Mouse (Mus musculus) skeletal muscle tissue, postnatal 0 days (tissue): ENCODE results near the gene Nol9. TPM values are rescaled to one million over a fixed set of nuclear protein-coding genes. Genes with fewer than 3 reads are reported as not detected.

Experiments used
- polyA plus RNA-seq: library from polyadenylated mRNA; unstranded; fragments of >200 nt; fragmentation: Nextera tagmentation; extraction: Ambion mirVana; gene quantifications from 2 replicates; pipeline ENCODE4 v1.2.1, GENCODE M21; 2015

Nol9 gene
- 8.6 and 8.7 TPM in 2 replicates for polyA plus RNA-seq

DNA sequence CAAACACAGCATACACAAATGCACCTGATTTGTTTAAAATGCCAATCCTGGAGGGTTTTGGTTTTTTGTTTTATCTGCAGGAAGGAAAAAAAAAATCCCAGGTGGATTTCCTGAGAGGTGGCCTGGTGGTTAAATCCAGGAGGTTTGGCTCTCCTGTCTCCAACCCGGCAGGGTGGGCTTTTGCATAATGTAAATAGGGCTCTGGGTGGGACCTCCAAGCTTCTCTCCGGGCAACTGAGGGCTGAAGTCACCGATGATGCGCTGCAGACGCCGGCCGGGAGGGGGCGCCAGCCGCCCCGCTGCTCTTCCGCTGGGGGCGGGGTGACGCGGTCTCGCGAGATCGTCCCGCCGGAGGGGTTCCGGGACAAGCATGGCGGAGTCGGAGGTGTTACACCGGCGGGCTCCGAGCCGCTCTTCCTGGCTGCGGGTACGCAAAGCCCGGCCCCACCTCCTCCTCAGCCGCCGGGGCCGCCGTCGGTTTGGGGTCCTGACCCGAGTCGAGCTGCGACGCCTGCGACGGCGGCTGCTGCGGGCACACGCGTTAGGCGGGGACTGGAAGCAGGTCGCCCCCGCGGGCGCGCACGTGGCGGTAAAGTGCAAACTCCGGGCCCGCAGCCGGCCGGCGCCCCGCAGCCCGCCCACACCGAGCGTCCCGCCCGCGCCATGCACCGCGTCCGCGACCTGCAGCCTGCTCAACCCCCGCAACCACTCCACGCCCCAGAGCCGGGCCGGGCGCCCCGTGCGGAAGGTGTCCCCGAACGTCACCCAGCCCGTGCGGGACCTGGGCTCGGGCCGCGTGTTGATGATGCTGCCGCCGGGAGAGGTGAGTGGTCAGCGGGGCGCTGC lies at the start of gene Nol9:
Gene Nol9, plus strand, starts transcription at position 337 of the 846 bp plus-strand sequence.

DNA sequence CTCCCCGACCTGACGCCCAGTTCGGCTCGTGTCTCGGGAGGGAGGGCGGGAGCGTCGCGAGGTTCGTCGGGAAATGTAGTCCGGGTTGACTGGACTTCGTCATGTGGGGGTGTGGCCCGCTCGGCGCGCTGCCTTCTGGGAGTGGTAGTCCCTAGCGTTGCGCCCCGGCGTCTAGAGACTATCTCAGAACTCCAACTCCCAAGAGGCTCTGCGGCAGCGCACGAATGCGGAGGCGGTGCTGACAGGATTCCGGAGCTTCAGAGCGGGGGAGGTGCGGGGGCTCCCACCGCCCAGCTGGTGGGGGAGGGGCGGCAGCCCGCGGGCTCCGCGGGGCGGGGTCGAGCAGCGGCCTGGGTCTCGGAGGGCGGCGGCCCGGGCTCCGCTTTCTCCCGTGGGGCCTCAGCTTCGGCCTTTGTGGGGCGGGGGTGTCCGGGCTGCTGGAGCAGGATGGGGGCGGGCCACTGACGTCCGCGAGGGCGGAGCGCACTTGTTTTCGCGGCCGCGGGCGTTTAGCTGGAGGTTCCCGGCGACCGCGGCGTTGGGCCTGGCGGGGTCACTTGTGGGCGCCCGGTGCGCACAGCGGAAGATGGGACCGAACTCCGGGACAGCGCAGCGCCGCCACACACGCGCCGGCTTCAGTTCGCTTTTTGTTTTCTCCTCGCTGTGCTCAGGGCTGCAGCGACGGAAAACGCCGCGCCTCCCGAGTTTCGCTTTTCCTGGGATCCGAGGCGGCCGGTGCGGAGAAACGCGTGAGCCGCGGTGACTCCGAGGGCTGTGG lies 42.8 kb upstream of the Nol9 start, which contains the start of gene Phf13:
Gene Phf13, minus strand, starts transcription at position 86 of the 778 bp plus-strand sequence.

GRCm38 (mm10) chr4:152008622-152009075 lies 30.5 kb upstream of the Nol9 start, which contains the start of gene Klhl21:
Gene Klhl21, plus strand, starts transcription at chr4:152008803.

DNA sequence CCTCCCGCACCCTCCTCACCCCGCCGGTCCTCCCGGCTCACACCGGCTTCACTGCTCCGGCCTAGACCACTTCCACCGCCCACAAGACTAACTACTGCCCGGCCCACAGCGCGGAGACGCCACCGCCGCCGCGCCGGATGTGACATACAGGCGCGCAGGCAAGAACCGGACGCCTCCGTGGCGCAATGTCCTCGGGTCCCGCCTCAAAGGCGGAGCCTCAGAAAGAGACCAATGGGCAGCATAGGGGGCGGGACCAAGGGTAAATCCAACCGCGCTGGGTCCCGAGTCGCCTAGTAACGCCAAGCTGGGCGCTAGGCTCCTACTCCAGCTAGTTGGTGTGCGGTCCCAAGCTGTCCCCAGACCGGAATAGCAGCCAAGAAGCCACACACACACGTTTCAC lies 11.6 kb upstream of the Nol9 start, which contains the start of gene Zbtb48:
Gene Zbtb48, minus strand, starts transcription at position 148 of the 400 bp plus-strand sequence.

GRCm38 (mm10) chr4:152038225-152038984 lies 716 bp upstream of the Nol9 start, which contains the start of gene Tas1r1:
Gene Tas1r1, minus strand, starts transcription at chr4:152038568.

GRCm38 (mm10) chr4:152072121-152072601 lies 33.0 kb downstream of the Nol9 start, which contains the start of gene Plekhg5:
Gene Plekhg5, plus strand, starts transcription at chr4:152072498.

Other genes starting within 250 kb of the Nol9 start
- 161 and 184 TPM in 2 replicates for gene Camta1, start 177.4 kb upstream of the Nol9 start, polyA plus RNA-seq
- 39.6 and 40.2 TPM in 2 replicates for gene Dnajc11, start 105.6 kb upstream of the Nol9 start, polyA plus RNA-seq
- gene Thap3, start 50.3 kb upstream of the Nol9 start, polyA plus RNA-seq, result 64.5 and 70.0 TPM in 2 replicates
- gene Phf13, start 43.1 kb upstream of the Nol9 start, polyA plus RNA-seq, result 13.1 and 13.8 TPM in 2 replicates
- 30.0 and 33.1 TPM in 2 replicates for gene Klhl21, start 30.5 kb upstream of the Nol9 start, polyA plus RNA-seq
- 5.7 and 7.2 TPM in 2 replicates for gene Zbtb48, start 11.7 kb upstream of the Nol9 start, polyA plus RNA-seq
- gene Tas1r1, start 753 bp upstream of the Nol9 start, polyA plus RNA-seq, result 3.2 and 4.5 TPM in 2 replicates
- 9.2 and 10.1 TPM in 2 replicates for gene Plekhg5, start 33.2 kb downstream of the Nol9 start, polyA plus RNA-seq
- gene Tnfrsf25, start 76.6 kb downstream of the Nol9 start, polyA plus RNA-seq, result 0.28 and 0.49 TPM in 2 replicates
- 1.1 TPM in 2 replicates for gene Espn, start 113.0 kb downstream of the Nol9 start, polyA plus RNA-seq
- gene Hes2, start 119.5 kb downstream of the Nol9 start, polyA plus RNA-seq, result not detected in 2 replicates
- 21.3 and 23.8 TPM in 2 replicates for gene Acot7, start 138.8 kb downstream of the Nol9 start, polyA plus RNA-seq
- gene Gpr153, start 234.9 kb downstream of the Nol9 start, polyA plus RNA-seq, result 8.8 and 11.8 TPM in 2 replicates